Mouse (Mus musculus) inflammation-experienced regulatory T-cells, adult 6 months (primary cell): ENCODE measurements around the gene Pgbd5. TPM values are rescaled to one million over a fixed set of nuclear protein-coding genes. Genes with fewer than 3 reads are reported as not detected.
"Not testable (repeated sequence)": the region's sequence is repeated elsewhere in the genome, so short reads cannot be mapped to it uniquely, and the experiment has no call there.

Experiments used
- ATAC-seq: one replicate; pipeline ENCODE4 v1.8.0; 2017
- polyA plus RNA-seq, 3 experiments: library from polyadenylated mRNA; unstranded; fragments of 100-300 nt; shearing (Covaris generic); gene quantifications; one replicate each; pipeline ENCODE4 v1.2.1; 2017

The Pgbd5 gene
- polyA plus RNA-seq, 3 experiments from 2014 or later, result not detected

DNA sequence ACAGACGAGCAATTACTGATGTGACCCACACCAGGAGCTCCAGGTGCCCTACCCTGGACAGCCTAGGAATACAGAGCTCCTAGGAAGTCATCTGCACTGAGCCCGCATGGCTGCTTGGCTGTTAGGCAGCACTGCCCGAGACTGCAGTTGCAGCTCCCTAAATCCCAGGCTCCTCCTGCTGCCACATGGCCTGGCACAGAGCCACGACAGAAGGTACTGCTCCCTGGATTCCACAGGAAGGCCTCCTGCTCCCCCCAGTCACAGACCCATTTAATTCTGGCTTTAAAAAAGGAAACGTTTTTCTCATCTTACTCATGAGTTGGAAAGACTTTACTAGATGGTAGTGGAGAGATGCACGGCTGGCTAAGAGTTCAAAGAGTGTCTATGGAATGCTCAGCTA lies 10.0 kb downstream of the Pgbd5 start:
- ATAC-seq, result no peak

DNA sequence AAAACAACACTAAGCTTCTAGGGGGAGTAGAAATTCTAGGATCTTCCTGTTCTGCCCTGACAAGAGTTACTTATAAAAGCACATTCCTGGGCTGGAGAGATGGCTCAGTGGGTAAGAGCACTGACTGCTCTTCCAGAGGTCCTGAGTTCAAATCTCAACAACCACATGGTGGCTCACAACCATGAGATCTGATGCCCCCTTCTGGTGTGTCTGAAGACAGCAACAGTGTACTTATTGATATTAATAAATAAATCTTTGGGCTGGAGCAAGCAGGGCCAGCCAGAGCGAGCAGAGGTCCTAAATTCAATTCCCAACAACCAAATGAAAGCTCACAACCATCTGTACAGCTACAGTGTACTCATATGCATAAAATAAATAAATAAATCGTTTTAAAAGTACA lies 10.7 kb downstream of the Pgbd5 start:
- not testable (repeated sequence) for ATAC-seq

DNA sequence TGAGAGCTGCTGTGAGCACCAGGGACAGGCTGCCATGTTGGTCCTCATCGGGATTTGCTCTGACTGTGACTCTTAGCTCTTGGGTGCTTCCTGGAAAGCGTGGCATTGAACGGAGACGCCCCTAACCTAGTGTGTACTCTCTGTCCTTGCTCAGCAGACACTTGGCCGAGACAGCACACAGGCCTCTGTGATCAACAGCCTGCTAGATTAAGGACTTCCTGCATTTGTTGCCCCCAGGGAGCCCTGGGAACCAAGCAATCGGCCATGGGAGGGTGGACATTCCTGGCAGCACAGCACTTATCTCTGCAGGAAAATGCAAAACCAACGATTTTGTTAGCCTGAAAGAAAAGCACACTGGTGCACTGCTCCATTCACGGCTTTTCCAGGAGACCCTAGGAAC lies 18.0 kb downstream of the Pgbd5 start:
- no peak for ATAC-seq

DNA sequence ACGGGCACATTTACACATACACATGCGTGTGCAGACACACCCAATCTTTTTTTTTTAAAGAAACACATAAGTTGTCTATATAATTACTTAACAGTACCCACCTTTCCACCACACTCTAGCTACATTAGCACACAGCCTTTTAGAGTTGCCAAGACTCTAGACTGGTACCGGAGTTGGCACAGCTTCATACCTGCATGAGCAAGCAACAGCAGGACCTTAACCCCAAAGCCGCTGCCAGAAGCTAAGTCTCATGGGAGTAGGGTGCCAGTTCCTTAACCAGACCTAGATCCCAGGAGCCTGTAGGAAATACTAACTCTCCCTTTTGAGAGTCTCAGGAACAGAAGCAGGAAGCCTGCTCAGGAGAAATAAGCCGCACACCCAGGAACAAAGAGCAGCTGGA lies 20.5 kb downstream of the Pgbd5 start:
- ATAC-seq, result no peak

DNA sequence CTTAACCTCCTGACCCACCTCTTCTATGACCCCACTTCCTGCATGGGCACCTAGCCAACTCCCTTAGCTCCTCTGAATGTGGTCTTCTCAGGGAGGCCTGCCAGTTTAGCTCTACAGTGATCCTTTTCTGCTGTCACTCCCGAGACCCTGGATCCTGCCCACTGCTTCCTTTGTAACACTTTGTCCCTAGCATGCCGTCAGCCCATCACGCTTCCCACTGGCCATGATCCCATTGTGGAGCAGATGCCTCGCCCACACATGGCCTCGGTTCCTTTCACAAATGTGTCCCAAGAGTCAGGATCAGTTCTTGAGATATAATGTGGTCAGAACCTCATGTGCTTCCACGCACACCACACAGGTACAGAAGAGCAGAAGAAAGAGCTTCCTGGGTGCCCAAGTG lies 21.3 kb downstream of the Pgbd5 start:
- no peak for ATAC-seq

DNA sequence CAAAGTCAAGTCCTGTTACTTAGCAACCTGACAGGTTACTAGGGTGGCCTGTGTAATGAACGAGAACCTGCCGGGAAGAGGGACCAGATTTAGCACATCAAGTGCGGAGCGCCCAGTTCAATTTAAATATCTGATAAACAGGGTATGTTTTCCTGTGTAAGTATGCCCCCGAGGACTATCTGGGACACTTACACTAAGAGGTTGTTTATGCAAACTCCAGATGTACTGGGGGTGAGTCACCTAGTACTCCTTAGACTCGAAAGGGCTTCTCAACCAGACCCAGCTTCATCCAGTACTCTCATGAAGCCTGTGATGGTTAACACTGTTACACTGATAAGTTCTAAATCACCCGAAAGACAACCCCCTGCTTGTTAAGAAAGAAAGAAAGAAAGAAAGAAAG lies 22.8 kb downstream of the Pgbd5 start:
- no peak for ATAC-seq

DNA sequence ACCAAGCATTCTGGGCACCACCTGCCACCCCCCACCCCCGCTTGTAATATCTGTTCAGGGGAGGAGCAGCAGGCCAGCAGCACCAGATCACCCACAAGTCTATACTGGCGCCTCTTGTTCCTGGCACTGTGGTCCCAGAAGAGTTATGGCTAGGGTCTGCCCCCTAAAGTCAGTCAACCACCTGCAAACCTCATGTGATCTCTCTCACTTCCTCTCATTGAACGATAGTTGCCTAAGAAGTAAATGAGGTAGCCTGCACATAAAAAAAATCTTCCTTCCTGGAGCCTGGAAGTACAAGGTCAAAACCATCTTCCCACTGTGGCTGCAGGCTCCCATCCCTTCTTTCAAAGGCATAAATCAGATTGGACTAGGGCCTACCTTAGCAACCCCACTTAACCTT lies 23.7 kb downstream of the Pgbd5 start:
- no peak for ATAC-seq

DNA sequence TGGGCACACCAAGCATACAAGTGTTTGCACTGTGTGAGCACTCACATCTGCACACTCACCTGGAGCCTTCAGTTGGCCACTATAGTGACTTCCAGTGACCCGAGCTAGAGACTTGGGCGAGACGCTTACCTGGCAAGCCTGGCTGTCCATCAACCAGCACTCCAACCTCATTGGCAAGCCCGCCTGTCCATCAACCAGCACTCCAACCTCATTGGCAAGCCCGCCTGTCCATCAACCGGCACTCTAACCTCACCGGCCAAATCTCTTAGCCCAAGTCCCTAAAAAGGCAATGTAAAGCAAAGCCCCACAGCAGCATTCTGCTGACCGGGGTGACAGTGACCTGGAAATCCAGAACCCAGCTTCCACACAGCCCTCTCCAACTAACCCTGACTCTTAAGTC lies 24.5 kb downstream of the Pgbd5 start:
- no peak for ATAC-seq

DNA sequence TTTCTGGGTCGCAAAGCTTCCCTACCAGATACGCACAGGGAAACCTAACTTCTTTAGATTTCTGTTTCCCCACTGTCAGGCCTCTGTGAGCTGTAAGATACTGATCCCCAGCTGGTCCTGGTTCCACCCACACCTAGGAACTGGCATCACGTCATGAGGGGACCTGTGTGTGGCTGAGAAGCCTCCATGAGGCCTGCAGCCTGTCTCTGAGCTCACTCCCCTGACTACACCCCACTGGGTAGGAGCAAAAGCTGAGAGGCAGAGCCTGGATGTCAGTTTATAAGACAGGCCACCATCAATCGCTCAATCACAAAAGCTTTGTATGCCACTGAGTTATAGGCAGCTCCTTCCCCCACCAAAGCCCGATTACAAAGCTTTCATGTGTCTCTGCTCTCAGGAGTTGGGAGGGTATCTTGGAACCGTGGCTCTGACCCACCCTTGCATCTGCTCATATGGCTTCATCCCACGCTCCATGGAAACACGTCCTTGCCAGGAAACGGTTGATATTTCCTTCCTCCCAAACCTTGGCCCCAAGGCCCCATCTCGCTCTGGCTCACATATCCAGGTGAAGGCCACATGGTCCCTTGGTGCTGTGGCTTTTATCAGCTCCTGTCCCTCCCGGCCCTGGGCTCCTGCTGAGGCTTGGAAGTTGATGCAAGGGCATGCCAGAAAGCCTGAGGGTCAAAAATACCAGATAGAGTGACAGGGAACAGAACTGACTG lies 26.1 kb downstream of the Pgbd5 start:
- ATAC-seq, result no peak

DNA sequence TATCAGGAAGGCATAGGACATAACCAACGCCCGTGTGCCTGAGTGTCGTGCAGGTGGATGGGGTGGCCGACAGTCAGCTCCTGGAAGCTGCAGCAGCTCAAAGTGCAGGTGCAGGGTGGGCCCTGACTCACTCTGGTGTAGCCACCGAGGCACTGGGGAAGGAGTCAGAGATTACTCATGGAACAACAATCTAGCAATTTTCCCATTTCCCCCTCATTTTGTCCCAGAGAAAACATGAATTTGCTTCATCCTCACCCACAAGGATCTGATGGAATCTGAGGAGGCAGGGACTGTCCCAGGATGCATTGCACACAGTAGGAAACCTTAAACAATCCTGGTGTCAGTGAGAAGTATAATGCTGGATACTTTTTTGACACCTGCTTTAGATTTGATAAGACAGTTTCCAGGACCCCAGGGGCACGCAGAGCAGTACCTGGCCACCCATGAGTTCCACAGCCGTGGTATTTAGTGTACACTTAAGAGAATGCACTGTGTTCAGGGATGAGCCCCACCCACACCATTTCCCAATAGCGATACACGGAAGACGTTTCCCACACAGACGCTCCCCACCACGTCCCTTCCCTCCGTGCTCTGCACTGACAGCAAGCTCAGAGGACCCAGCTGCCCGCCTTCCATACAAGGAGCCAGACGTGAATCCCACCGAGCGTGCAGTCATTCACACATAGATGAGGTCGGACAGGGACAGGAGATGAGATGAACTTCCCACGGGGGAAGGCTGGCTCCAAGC lies 26.8 kb downstream of the Pgbd5 start:
- no peak for ATAC-seq

DNA sequence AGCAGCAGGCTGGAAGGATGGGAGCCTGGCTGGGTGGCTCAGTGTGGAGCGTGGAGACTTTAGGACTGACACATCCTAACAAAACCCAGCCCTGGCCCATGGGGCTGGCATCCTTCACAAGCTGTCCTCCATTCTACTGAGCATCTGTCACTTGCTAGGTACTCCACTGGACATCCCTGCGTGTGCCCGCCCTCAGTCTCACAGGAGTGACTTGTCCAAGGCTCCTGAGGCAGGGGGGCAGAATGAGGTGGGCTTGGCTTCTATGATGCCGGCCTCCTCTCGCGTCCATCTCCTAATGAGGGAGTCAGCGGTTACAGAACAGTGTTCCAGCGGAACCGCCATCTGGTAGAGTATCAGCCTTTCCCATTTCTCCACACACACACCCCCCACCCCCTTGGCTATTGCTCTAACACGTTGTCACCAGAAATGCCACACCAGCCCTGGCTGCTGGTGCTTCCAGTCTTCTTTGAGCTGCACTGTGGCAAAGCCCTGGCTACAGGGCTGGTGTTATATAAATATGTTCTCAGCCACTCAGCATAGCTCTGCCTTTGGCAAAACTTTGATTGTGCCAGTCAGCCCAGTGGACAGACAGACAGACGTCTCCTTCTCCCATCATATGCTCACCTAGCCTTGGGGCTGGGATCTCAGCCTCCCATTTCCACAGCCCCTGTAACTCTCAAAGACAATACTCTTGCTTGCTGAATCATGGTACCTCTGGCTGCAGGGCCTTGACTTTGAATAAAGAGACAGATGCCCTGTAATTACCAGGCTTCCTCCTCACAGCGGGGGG lies 34.8 kb downstream of the Pgbd5 start:
- ATAC-seq, result no peak

DNA sequence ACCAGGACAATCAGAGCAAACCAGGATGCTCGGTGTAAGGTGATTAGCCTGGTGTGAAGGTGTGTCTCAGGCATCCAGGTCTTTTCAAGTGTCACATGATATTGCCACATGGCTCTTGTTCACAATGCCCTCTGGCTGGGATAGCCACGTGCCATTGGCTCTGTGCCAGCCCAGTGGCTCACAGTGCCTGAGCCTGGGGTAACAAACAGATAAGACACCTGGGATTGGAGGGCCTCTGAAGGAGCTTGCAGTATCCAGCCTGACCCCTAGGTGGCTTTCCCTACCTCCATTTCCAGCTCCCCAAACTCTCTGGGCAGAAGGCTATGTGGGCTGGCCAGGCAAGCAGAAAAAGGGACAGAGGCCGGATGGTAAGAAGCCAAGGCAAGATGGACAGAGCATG lies 35.6 kb downstream of the Pgbd5 start:
- no peak for ATAC-seq

DNA sequence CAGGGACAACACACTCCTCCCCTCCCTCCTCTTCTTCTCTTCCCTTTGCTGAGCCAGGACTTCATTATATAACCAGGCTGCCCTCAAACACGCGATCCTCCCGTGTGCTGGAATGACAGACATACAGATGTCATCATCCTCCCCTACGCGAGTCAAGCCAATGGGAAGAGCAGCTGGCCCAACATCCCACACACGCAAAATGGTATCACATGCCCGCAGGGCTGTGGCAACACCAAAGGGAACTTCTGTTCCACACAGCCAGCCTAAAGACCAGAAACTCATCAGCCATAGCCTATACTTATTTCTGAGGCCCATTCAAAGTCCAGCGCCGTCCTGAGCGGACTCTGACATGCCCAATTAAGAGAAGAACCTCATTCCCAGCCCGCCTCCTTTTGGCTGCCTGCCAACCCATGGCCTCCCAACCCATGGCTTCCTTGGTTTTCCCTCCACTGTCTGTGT lies 40.0 kb downstream of the Pgbd5 start:
- ATAC-seq, result no peak

DNA sequence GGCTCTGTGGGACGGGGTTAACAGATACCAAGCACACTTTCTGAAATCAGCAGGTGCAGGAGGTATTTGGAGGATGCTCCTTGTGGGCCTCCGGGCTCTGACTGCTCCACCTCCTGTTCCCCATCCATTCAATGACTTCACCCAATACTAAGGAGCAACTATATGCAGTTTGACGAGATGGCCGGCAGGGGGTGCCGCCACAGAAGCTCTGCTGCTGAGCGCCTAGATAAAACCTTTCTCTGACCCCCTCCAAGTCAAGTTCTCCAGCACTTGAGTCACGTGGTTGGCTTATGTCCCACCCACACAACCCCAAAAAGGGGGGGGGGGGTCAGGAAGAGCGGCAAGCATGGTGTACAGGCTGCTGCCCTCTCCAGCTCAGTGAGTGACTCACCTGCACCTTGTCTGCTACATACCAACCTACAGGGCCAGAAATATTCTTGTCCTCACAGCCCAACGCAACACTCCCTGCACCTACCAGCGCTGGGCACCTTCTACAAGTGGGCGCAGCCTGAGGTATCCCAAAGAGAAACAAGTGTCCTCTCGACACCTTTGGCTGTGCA lies 40.5 kb downstream of the Pgbd5 start:
- ATAC-seq, result no peak

DNA sequence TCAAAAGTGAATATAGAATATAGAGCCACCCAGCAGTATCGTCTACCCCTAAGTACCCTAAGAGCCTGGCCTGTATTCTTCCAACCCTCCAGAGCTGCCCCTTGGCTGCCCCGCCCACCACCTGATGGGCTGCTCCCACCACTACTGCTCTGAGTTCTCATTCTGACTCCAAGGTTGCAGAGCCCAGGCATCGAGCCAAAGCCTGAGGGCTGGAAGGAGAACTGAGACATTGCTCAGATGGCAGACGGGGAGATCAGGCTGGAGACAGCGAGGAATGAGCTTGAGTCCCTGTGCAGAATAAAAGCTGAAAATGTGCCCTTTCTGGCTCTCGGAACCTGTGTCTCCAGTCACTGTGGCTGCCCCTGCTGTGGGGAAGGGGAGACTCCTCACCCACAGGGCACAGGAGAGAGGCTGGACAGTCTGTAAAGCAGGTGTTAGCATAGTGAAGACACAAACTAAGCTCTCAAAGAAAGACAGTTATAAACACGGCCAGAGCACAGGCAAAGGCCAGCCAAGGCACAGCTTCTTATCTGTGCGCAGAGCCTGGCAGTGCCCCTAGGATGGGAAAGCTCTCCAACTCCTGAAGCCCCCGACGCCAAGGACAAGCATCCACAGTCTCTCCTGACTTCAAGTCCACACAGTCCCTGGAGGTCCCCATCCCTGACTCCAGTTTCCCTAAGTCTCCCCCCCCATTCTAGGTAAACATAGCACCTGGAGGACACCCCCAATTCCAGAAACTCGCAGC lies 42.0 kb downstream of the Pgbd5 start:
- no peak for ATAC-seq

DNA sequence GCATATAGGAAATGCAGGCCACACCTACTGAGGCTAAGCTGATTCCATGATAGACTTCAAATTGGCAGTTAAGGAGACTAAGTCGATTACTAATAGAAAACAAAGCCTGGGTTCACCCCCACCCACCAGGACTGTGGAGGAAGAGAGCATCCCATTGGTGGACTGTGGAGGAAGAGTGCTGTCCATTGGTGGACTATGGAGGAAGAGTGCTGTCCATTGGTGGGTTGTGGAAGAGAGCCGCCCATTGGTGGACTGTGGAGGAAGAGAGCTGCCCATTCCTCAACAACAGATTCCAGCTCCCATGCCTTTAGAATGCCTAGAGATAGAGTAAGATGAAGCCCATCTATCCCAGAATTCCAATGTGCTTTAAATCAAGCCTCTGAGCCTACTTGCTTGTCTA lies 42.9 kb downstream of the Pgbd5 start:
- no peak for ATAC-seq

DNA sequence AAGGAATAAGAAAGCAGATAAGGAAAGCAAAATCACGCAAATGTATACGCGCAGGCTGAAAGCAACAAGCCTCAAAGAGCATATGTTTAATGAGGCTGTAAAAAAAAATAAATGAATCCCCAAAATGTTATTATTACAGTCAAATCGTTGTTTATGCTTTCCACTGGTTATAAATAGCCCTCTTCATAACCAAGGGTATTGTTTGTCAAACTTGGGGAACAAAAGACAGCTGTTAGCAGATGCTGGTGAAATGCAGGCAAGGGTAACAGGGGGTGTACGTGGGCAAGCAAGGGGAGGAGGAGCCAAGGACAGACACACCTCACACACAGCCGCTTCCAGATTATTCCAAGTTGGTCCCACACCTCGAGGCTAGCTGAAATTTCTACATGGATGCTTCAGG lies 44.1 kb downstream of the Pgbd5 start:
- no peak for ATAC-seq

DNA sequence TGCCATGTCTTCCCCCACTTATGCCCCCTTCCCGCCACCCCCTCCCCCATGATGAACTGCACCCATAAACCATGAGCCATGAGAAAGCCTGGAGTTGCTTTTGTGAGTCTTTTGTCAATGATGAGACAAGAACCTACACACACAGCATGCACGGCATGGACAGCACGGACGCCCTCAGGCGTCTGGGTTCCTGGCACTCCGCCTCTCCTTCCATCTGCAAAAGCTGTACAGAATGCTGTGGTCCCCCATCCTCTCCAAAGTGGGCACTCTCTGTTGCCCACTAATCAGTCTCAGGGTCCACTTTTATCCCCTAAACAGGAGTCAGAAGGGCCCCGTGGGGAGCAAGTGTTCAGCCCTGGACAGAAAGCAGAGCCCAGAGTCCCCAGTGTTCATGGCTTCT lies 44.5 kb downstream of the Pgbd5 start:
- ATAC-seq, result no peak

DNA sequence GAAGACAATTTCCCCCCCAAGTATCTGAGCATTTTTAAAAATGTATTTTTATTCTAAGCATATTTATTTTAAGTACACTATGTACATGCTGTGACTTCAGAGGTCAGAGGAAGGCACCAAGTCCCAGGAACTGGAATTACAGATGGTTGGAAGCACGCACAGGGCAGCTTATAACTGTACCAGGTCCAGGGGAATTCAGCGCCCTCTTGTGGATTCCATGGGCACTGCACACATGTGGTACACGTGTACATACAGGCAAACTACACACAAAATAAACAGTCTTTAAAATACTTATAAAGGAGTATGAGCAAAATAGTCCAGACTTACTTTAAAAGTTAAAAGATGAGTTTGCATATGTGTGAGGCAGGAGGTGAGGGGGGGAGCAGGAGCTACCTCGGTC lies 45.5 kb downstream of the Pgbd5 start:
- ATAC-seq, result no peak

DNA sequence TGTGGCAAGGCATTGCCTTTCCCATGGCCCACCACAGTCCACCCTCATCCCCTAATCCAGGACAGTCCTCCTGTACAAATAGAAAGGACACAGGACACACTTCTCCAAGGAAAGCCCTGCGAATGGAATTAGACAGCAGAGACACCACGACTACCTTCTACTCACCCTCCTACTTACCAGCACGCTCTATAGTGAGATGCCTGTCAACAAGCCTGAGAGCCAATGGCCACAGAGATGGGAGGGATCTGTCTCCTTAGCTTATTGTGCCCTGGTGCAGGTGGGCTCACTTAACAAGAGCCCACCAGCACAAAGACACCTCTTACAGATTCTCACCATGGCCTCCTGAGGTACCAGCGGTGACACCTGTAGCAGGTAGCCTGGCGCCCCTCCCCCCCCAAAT lies 46.4 kb downstream of the Pgbd5 start:
- ATAC-seq, result no peak

DNA sequence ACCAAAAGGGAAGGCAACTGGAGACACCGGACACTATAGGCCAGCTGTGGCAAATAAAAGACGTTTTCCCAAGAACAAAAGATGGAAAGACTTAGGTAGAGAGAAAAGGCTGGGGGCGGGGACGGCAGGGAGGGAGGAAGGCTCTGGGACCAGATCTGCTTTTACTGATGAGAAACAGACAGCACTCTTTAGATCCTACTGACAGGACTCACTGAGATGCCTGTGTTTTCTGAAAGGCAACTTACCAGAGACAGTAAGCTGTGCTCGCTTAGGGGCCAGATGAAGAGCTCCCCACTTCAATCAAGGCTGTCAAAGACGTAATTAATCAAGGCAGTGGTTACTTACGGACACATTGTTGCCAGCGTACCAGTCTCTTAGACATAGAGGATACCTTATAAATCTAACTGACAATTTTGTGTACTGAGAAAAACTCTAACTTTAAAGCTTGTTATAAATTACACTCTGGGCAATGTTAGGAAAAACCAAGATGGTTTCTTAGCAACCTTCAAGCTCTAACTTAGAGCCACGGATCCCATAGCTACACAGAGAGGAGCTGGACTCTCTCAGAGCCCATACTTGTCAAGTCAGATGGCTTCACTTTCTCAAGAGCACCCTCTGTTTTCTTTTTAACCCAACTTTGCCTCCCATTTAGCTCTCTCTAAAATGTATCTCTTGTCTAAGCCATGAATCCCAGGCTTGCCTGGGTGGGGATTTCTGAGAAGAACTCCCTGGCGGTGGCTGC lies 47.0 kb downstream of the Pgbd5 start:
- ATAC-seq, result no peak

DNA sequence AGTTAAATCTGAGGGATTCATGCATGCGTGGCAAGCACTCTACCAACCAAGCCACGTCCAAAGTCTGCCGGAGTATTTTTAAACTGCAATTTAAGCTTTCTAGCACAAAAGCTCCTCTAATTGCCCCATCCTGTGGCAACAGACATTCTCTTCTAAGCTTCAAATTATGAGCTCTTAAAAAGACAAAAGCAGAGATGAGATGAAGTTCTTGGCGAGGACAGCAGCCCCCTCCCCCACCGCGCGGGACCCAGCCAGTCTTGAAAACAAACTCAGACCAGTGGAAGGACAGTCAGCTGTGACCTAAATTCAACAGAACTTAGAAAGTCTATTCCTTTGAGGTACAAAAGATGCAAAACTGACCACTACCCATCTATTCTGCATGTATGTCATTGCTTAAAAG lies 48.3 kb downstream of the Pgbd5 start:
- ATAC-seq, result no peak
